Mouse (Mus musculus) embryonic fibroblast, embryonic 13.5 days (primary cell): Measurements from ENCODE around the gene Ccl22. TPM values are rescaled to one million over a fixed set of nuclear protein-coding genes. Genes with fewer than 3 reads are reported as not detected.

Source experiments
- H3K27ac ChIP-seq: 2 replicates; pipeline ENCODE4 v1.5.1; 2012; ENCODE audit warnings: low read length, control low read depth, inconsistent platforms; ENCODE audit not compliant: insufficient read depth
- H3K4me1 ChIP-seq: 2 replicates; pipeline ENCODE4 v1.6.1; 2011; ENCODE audit warnings: low read length; ENCODE audit not compliant: control insufficient read depth, insufficient read depth
- H3K4me3 ChIP-seq: 2 replicates; pipeline ENCODE4 v1.5.1; 2011; ENCODE audit warnings: mild to moderate bottlenecking, control low read depth, low read length; ENCODE audit not compliant: insufficient read depth
- CTCF ChIP-seq: IDR thresholded peaks from 2 replicates; pipeline ENCODE4 v1.5.1; 2011; ENCODE audit warnings: mild to moderate bottlenecking, control low read depth, low read length, moderate library complexity, borderline replicate concordance; ENCODE audit not compliant: insufficient read depth
- POLR2A ChIP-seq: IDR thresholded peaks from 2 replicates; pipeline ENCODE4 v1.6.1; 2011; ENCODE audit warnings: low read depth, mild to moderate bottlenecking, control low read depth, low read length, moderate library complexity
- polyA plus RNA-seq: library from polyadenylated mRNA; stranded (reverse); fragments of >200 nt; gene quantifications from 2 replicates; pipeline ENCODE4 v1.2.4, GENCODE M21; 2011; ENCODE audit warnings: low read depth; ENCODE audit not compliant: missing spikeins, insufficient read length

The Ccl22 gene
- polyA plus RNA-seq, 1 experiment, result not detected

- no peak for TF ChIP-seq POLR2A
- no peak for TF ChIP-seq CTCF
- peak overlapping the region; percentile 33 for H3K4me3 ChIP-seq
- H3K27ac ChIP-seq, result no peak overlapping the region
- no peaks in the 10 kb centered on the region; the same call in 1 of the 2 replicates for H3K4me1 ChIP-seq
Measured at GRCm38 (mm10) chr8:94704669-94704984, 40.8 kb upstream of the Ccl22 start.

GRCm38 (mm10) chr8:94705581-94706245 lies 39.7 kb upstream of the Ccl22 start:
- no peak overlapping the region for H3K27ac ChIP-seq
- TF ChIP-seq POLR2A (no peak), CTCF (no peak)
- no peaks in the 10 kb centered on the region; the same call in 1 of the 2 replicates for H3K4me1 ChIP-seq
- H3K4me3 ChIP-seq, result no peak overlapping the region

- Histone ChIP-seq H3K4me1 (no peaks in the 10 kb centered on the region; the same call in 1 of the 2 replicates), H3K4me3 (no peak overlapping the region), H3K27ac (no peak overlapping the region)
- TF ChIP-seq POLR2A (no peak), CTCF (no peak)
Measured at GRCm38 (mm10) chr8:94706732-94707395, 38.5 kb upstream of the Ccl22 start.

GRCm38 (mm10) chr8:94710336-94710735 lies 35.1 kb upstream of the Ccl22 start:
- Histone ChIP-seq H3K4me3 (no peak overlapping the region), H3K27ac (no peak overlapping the region), H3K4me1 (no peaks in the 10 kb centered on the region; the same call in 1 of the 2 replicates)
- TF ChIP-seq CTCF (no peak), POLR2A (no peak)

GRCm38 (mm10) chr8:94711160-94711718 lies 34.2 kb upstream of the Ccl22 start:
- TF ChIP-seq POLR2A, result no peak
- TF ChIP-seq CTCF, result no peak
- Histone ChIP-seq H3K4me1 (no peaks in the 10 kb centered on the region; the same call in 1 of the 2 replicates), H3K27ac (peak overlapping the region; percentile 75), H3K4me3 (no peak overlapping the region)

- H3K27ac ChIP-seq, result no peak overlapping the region
- H3K4me1 ChIP-seq, result no peaks in the 10 kb centered on the region
- H3K4me3 ChIP-seq, result no peak overlapping the region
- TF ChIP-seq POLR2A (no peak), CTCF (no peak)
Measured at GRCm38 (mm10) chr8:94714556-94714955, 30.8 kb upstream of the Ccl22 start.

GRCm38 (mm10) chr8:94715871-94716270 lies 29.5 kb upstream of the Ccl22 start:
- TF ChIP-seq CTCF (no peak), POLR2A (no peak)

GRCm38 (mm10) chr8:94716841-94717240 lies 28.5 kb upstream of the Ccl22 start:
- TF ChIP-seq CTCF, result no peak
- TF ChIP-seq POLR2A, result no peak
- H3K4me3 ChIP-seq, result no peak overlapping the region
- H3K4me1 ChIP-seq, result no peaks in the 10 kb centered on the region
- H3K27ac ChIP-seq, result no peak overlapping the region

More at GRCm38 (mm10) chr8:94715871-94716270, 29.5 kb upstream of the Ccl22 start:
- no peaks in the 10 kb centered on the region for H3K4me1 ChIP-seq
- H3K27ac ChIP-seq, result no peak overlapping the region
- no peak overlapping the region for H3K4me3 ChIP-seq

GRCm38 (mm10) chr8:94725998-94726397 lies 19.4 kb upstream of the Ccl22 start:
- TF ChIP-seq POLR2A (no peak), CTCF (no peak)
- no peak overlapping the region for H3K4me3 ChIP-seq
- H3K27ac ChIP-seq, result no peak overlapping the region
- no peaks in the 10 kb centered on the region for H3K4me1 ChIP-seq

GRCm38 (mm10) chr8:94729301-94729700 lies 16.1 kb upstream of the Ccl22 start:
- TF ChIP-seq CTCF, result no peak
- no peak for TF ChIP-seq POLR2A
- H3K4me1 ChIP-seq, result no peaks in the 10 kb centered on the region

More at GRCm38 (mm10) chr8:94729301-94729700, 16.1 kb upstream of the Ccl22 start:
- H3K27ac ChIP-seq, result no peak overlapping the region
- H3K4me3 ChIP-seq, result no peak overlapping the region
